Mouse (Mus musculus) myocyte (in vitro differentiated cells): ENCODE measurements around the gene Slc2a5. TPM values are rescaled to one million over a fixed set of nuclear protein-coding genes. Genes with fewer than 3 reads are reported as not detected.
A peak's percentile ranks its signal among the peaks of the same experiment; 100 is the strongest.

Experiments used
- H3K27me3 ChIP-seq: one replicate; pipeline ENCODE4 v1.6.1; 2011; ENCODE audit not compliant: control insufficient read depth, insufficient read depth, insufficient read length
- H3K36me3 ChIP-seq: one replicate; pipeline ENCODE4 v1.6.1; 2011; ENCODE audit not compliant: control insufficient read depth, insufficient read depth
- H3K4me2 ChIP-seq: one replicate; pipeline ENCODE4 v1.6.1; 2011; ENCODE audit warnings: low read depth, control low read depth
- H3K4me3 ChIP-seq: one replicate; pipeline ENCODE4 v1.5.1; 2011; ENCODE audit warnings: mild to moderate bottlenecking, control low read depth, moderate library complexity
- H3K79me2 ChIP-seq: one replicate; pipeline ENCODE4 v1.6.1; 2011; ENCODE audit not compliant: control insufficient read depth, insufficient read depth
- H3ac ChIP-seq: one replicate; pipeline ENCODE4 v1.6.1; 2011; ENCODE audit not compliant: control insufficient read depth, insufficient read length
- CEBPB ChIP-seq: IDR thresholded peaks from 2 replicates; pipeline ENCODE4 v1.6.1; 2011; ENCODE audit warnings: mild to moderate bottlenecking, moderate library complexity; ENCODE audit not compliant: poor library complexity, insufficient read depth, severe bottlenecking
- E2F4 ChIP-seq: IDR thresholded peaks from one replicate; pipeline ENCODE4 v1.6.1; 2011; ENCODE audit warnings: mild to moderate bottlenecking, control low read depth, moderate library complexity; ENCODE audit not compliant: insufficient read depth
- MAX ChIP-seq: IDR thresholded peaks from one replicate; pipeline ENCODE4 v1.6.1; 2011; ENCODE audit warnings: low read depth, mild to moderate bottlenecking, control low read depth
- MYOD1 ChIP-seq, 3 experiments: IDR thresholded peaks; one replicate each; pipeline ENCODE4 v1.6.1; 2011; ENCODE audit warnings: control low read depth in 2 of 3, low read depth in 2 of 3, mild to moderate bottlenecking in 2 of 3, moderate library complexity in 1 of 3; ENCODE audit not compliant: insufficient read length in 2 of 3, control insufficient read depth in 1 of 3
- MYOG ChIP-seq, 3 experiments: IDR thresholded peaks; one replicate each; pipeline ENCODE4 v1.6.1; 2011; ENCODE audit warnings: control low read depth in 2 of 3, low read depth in 2 of 3, mild to moderate bottlenecking in 2 of 3; ENCODE audit not compliant: insufficient read length in 2 of 3, control insufficient read depth in 1 of 3, insufficient read depth in 1 of 3
- POLR2A ChIP-seq: IDR thresholded peaks from one replicate; pipeline ENCODE4 v1.6.1; 2011; ENCODE audit warnings: low read depth, mild to moderate bottlenecking, control low read depth, moderate library complexity; ENCODE audit not compliant: insufficient read length
- POLR2AphosphoS2 ChIP-seq: IDR thresholded peaks from one replicate; pipeline ENCODE4 v1.6.1; 2011; ENCODE audit warnings: low read depth, control low read depth; ENCODE audit not compliant: insufficient read length
- REST ChIP-seq: IDR thresholded peaks from one replicate; pipeline ENCODE4 v1.6.1; 2011; ENCODE audit warnings: mild to moderate bottlenecking, control low read depth, moderate library complexity; ENCODE audit not compliant: insufficient read depth, insufficient read length
- SRF ChIP-seq: IDR thresholded peaks from one replicate; pipeline ENCODE4 v1.6.1; 2011; ENCODE audit warnings: low read depth; ENCODE audit not compliant: control insufficient read depth, insufficient read length
- TCF12 ChIP-seq: IDR thresholded peaks from one replicate; pipeline ENCODE4 v1.6.1; 2011; ENCODE audit warnings: mild to moderate bottlenecking, control low read depth; ENCODE audit not compliant: poor library complexity, insufficient read depth, severe bottlenecking
- TCF3 ChIP-seq: IDR thresholded peaks from one replicate; pipeline ENCODE4 v1.6.1; 2011; ENCODE audit warnings: low read depth, control low read depth; ENCODE audit not compliant: insufficient read length
- USF1 ChIP-seq: IDR thresholded peaks from one replicate; pipeline ENCODE4 v1.6.1; 2011; ENCODE audit warnings: low read depth, mild to moderate bottlenecking, control low read depth, moderate library complexity
- polyA plus RNA-seq: library from polyadenylated mRNA; unstranded; fragments of >200 nt; fragmentation: generic; extraction: Trizol; gene quantifications from one replicate; pipeline ENCODE4 v1.2.1, GENCODE M21; 2012; ENCODE audit warnings: missing spikeins

Gene Slc2a5
- polyA plus RNA-seq, 1 experiment: 0.24 TPM

DNA sequence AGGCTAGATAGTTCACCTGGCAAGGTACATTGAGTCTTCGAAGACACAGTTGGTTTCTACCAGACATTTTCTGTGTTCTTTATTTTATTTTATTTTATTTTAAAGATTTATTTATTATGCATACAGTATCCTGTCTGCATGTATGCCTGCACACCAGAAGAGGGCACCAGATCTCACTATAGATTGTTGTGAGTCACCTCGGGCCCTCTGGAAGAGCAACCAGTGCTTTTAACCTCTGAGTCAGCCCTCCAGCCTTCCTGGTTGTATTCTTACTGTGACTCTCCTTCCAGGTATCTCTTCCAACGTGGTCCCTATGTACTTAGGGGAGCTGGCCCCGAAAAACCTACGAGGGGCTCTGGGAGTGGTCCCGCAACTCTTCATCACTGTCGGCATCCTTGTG lies 16.2 kb downstream of the Slc2a5 start:
- H3K4me2 ChIP-seq: no peak overlapping the region

DNA sequence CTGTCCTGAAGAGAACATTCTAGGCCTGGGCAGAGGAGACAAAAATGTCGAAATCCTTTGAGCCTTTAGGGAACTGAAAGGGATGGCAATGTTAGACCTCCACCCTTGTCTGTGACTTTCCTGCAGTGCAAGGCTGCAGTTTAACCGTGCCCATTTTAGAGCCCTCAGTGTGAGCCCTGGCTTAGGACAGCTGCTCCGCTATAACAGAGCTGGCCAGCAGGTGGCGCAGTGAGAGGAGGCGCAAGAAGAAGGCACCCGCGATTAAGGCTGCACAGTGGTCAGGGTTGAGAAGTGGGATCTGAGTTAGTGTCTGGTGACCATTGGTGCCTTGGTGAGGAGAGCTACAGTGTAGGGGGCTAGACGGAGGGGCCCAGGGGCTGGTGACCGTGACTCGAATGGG lies 17.6 kb downstream of the Slc2a5 start:
- H3K79me2 ChIP-seq: no peaks in the 10 kb centered on the region
- no peaks in the 10 kb centered on the region for H3K27me3 ChIP-seq
- no peak overlapping the region for H3ac ChIP-seq
- H3K36me3 ChIP-seq: no peaks in the 10 kb centered on the region
- TF ChIP-seq MYOD1 (IDR thresholded peaks at IDR 0.05; ENCODE audit: control insufficient read depth in 1 of 3, insufficient read length in 2 of 3, low read depth in 2 of 3) (peak in 2 of 3 experiments; percentile 58 to 73), MAX (no peak), MYOG (IDR thresholded peaks at IDR 0.05; ENCODE audit: control insufficient read depth in 1 of 3, insufficient read depth in 1 of 3, insufficient read length in 2 of 3, low read depth in 2 of 3) (peak; percentile 80 to 94 (median 92))
- no peak overlapping the region for H3K4me3 ChIP-seq
- peak overlapping the region; percentile 42 for H3K4me2 ChIP-seq

More for the DNA sequence above, 16.2 kb downstream of the Slc2a5 start:
- no peaks in the 10 kb centered on the region for H3K79me2 ChIP-seq
- no peaks in the 10 kb centered on the region for H3K27me3 ChIP-seq
- no peak overlapping the region for H3K4me3 ChIP-seq
- no peak overlapping the region for H3ac ChIP-seq
- no peaks in the 10 kb centered on the region for H3K36me3 ChIP-seq
- TF ChIP-seq E2F4 (no peak), SRF (no peak), MAX (no peak), POLR2AphosphoS2 (no peak), TCF12 (no peak), TCF3 (no peak), USF1 (no peak), REST (no peak), POLR2A (no peak), CEBPB (no peak), MYOD1 (IDR thresholded peaks at IDR 0.05; ENCODE audit: control insufficient read depth in 1 of 3, insufficient read length in 2 of 3, low read depth in 2 of 3) (no peak), MYOG (IDR thresholded peaks at IDR 0.05; ENCODE audit: control insufficient read depth in 1 of 3, insufficient read depth in 1 of 3, insufficient read length in 2 of 3, low read depth in 2 of 3) (no peak)

DNA sequence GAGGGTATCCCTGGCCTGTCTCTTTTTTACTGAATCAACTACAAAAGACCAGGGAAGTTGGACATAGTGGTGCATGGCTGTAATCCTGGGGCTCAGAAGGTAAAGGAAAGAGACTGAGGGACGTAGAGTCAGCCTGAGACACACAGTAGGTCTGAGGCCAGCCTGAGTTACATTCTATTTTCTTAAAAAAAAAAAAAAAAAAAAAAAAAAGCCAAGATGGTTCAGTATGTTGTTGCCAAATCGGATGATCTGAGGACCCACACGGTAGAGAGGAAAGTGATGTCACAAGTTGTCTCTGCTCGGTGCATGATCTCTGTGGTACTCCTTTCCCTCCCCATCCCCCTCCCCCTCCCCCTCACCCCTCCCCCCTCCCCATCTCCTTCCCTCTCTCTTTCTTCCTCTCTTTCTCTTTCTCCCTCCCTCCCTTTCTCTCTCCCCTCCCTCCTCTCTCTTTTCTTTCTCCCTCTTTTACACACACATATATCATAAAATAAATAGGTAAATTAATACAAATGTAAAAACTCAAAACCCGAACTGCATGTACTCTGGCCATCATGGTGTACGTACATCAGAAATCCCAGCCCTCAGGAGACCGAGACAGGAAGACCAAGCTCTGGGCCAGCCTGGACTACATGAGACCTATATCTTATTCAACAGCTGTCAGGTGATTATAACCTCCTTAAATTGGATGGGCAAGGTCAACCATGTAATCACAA lies 18.4 kb downstream of the Slc2a5 start:
- H3K27me3 ChIP-seq: no peaks in the 10 kb centered on the region
- H3ac ChIP-seq: no peak overlapping the region
- H3K4me2 ChIP-seq: peak overlapping the region; percentile 93
- no peaks in the 10 kb centered on the region for H3K36me3 ChIP-seq
- TF ChIP-seq POLR2AphosphoS2 (no peak), E2F4 (no peak), USF1 (no peak), SRF (no peak), MYOG (IDR thresholded peaks at IDR 0.05; ENCODE audit: control insufficient read depth in 1 of 3, insufficient read depth in 1 of 3, insufficient read length in 2 of 3, low read depth in 2 of 3) (no peak), MYOD1 (IDR thresholded peaks at IDR 0.05; ENCODE audit: control insufficient read depth in 1 of 3, insufficient read length in 2 of 3, low read depth in 2 of 3) (no peak), TCF3 (no peak), TCF12 (no peak), MAX (no peak), REST (no peak), CEBPB (no peak), POLR2A (no peak)
- H3K79me2 ChIP-seq: no peaks in the 10 kb centered on the region
- H3K4me3 ChIP-seq: peak overlapping the region; percentile 3

DNA sequence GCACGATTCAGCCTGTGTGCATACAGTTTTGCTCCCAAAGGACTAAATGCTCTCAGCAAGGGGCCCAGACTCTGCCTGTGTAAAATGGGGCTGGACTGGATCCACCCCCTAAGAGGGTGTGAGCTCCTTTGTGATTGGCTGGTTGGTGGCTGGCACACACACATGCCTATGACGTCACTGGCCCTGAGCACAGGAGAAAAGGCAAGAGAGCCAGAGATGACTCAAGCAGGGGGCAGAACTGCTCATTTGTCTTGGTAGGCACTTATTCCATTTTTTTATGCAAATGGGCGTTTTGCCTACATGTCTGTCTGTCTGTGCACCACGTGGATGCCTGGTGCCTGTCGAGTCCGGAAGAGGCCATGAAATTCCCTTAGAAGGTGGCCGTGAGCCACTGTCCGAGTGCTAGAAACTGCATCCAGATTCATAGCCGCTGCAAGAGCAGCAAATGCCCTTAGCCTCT lies 19.0 kb downstream of the Slc2a5 start:
- Histone ChIP-seq H3K4me2 (peak overlapping the region; percentile 93), H3K4me3 (peak overlapping the region; percentile 3), H3K27me3 (no peaks in the 10 kb centered on the region), H3K36me3 (no peaks in the 10 kb centered on the region), H3K79me2 (no peaks in the 10 kb centered on the region), H3ac (no peak overlapping the region)
- no peak for TF ChIP-seq POLR2AphosphoS2
- TF ChIP-seq REST: no peak
- TF ChIP-seq MYOG (IDR thresholded peaks at IDR 0.05; ENCODE audit: control insufficient read depth in 1 of 3, insufficient read depth in 1 of 3, insufficient read length in 2 of 3, low read depth in 2 of 3): no peak
- no peak for TF ChIP-seq TCF3
- TF ChIP-seq MAX: no peak
- TF ChIP-seq TCF12: no peak
- no peak for TF ChIP-seq USF1
- TF ChIP-seq CEBPB: no peak
- no peak for TF ChIP-seq E2F4
- no peak for TF ChIP-seq SRF
- TF ChIP-seq MYOD1 (IDR thresholded peaks at IDR 0.05; ENCODE audit: control insufficient read depth in 1 of 3, insufficient read length in 2 of 3, low read depth in 2 of 3): no peak
- no peak for TF ChIP-seq POLR2A

DNA sequence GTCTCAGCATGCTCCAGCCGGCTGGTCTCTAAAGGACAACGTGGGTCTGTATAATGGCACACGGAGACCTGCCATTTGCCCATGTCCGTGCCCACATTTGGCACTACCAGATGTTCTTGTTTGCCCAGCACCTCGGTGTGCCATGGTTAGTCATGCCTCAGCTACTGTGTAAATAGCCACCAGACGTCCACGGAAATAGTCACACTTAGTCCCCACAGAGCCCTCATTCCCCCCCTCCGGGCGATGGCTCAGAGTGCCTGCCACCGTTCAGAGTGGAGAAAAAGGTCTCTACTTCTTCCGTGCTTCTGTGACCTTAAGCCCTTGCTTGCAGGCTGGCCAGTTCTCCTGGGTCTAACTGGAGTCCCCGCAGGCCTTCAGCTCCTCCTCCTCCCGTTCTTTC lies 20.0 kb downstream of the Slc2a5 start:
- Histone ChIP-seq H3K36me3 (no peaks in the 10 kb centered on the region), H3K27me3 (no peaks in the 10 kb centered on the region), H3K4me3 (no peak overlapping the region), H3K79me2 (no peaks in the 10 kb centered on the region), H3K4me2 (peak overlapping the region; percentile 93), H3ac (no peak overlapping the region)
- TF ChIP-seq E2F4 (no peak), TCF3 (no peak), USF1 (no peak), CEBPB (no peak), REST (no peak), TCF12 (no peak), POLR2AphosphoS2 (no peak), MYOG (IDR thresholded peaks at IDR 0.05; ENCODE audit: control insufficient read depth in 1 of 3, insufficient read depth in 1 of 3, insufficient read length in 2 of 3, low read depth in 2 of 3) (no peak), SRF (no peak), POLR2A (no peak), MYOD1 (IDR thresholded peaks at IDR 0.05; ENCODE audit: control insufficient read depth in 1 of 3, insufficient read length in 2 of 3, low read depth in 2 of 3) (no peak), MAX (no peak)
